Mouse (Mus musculus) cerebellum, postnatal 4 days (tissue): ENCODE data around the gene Fbln1.

ENCODE experiments used
- DNase-seq, 2 experiments: peaks; one replicate each; pipeline ENCODE4 v3.0.0; 2022; ENCODE audit warnings: low spot score in 2 of 2, mixed read lengths in 1 of 2

Gene Fbln1

DNA sequence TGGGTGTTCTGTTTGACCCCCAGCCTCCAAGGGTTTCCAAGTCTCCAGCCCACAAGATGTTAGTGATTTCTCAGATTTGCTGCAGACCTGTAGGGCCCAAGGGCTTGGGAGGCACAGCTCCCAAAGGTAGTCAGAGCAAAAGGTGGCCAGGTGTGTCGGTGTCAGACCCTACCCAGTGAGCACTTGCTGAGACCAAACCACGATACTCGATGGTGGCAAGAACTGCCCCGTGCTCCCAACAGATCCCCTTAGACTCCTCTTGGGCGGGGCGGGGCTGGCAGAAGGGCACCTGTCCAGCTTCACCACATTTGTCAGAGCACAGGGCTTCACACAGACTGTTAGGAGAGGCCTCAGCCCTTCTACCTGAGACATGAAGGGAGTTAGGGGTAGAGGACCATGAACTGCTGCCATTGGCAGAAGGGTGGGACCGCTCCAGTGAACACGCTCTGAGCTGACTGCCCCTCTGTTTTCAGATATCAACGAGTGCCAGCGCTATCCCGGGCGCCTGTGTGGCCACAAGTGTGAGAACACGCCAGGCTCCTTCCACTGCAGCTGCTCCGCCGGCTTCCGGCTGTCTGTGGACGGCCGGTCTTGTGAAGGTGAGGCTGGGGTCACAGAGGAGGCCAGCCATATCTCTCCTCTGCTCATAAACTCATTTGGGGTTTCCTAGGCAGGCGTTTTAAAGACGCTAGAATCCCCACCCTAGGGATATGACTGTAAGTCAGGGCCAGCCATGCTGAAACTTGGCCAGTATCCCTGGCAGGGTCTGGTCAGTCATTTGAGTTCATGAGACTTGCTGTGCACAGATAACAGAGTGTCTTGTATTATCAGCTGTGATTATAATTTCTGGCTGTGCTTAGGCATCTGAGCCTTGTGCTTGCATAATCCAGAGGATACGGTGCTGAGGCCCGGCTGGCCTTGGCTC is 33.3 kb downstream of the Fbln1 start:
- no peak for DNase-seq

DNA sequence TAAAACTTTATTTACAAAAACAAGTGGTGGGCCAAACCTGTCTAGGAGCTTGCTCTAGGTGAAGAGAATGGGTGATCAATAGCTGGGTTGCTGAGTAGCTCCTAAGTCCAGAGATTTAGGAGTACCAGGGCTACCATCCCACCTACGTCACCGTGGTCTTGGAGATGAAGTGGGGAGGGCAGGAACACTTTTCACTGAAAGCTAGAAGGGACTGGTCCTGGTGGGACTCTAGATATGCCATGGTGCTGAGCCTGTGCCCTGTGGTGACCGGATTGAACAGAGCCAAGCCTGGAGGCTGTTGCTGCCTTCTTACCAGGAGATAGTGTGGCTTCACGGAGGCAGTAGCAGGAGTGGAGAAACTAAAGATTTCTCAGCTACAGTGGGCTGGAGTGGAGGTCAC is 34.3 kb downstream of the Fbln1 start:
- DNase-seq = no peak

GRCm38 (mm10) chr15:85241856-85242255 is 36.1 kb downstream of the Fbln1 start:
- no peak for DNase-seq

GRCm38 (mm10) chr15:85244414-85245161 is 38.8 kb downstream of the Fbln1 start:
- DNase-seq = no peak

- peak in 1 of 2 experiments; percentile 22 for DNase-seq
Observed at GRCm38 (mm10) chr15:85245241-85246010, 39.7 kb downstream of the Fbln1 start.

DNA sequence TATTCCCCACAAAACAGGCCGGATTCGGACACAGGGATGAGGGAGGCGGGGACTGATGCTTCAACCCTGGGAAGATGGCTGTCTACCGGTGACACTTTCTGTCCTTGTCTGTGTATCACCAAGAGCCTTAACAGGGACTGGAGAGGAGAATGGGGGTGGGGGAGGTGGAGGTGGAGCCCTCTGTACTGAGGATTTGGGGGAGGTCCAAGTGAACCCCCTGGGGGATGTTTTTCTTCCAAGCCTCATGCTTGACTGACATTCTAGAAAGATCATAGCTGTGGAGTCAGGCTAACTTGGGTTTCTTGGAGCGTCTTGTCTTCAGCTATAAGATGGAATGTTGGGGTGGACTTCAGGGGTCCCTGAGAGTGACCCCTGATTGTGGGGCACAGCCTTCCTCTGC is 40.3 kb downstream of the Fbln1 start:
- DNase-seq = no peak

GRCm38 (mm10) chr15:85246936-85247335 is 41.2 kb downstream of the Fbln1 start:
- no peak for DNase-seq

GRCm38 (mm10) chr15:85248311-85248710 is 42.6 kb downstream of the Fbln1 start:
- no peak for DNase-seq

DNA sequence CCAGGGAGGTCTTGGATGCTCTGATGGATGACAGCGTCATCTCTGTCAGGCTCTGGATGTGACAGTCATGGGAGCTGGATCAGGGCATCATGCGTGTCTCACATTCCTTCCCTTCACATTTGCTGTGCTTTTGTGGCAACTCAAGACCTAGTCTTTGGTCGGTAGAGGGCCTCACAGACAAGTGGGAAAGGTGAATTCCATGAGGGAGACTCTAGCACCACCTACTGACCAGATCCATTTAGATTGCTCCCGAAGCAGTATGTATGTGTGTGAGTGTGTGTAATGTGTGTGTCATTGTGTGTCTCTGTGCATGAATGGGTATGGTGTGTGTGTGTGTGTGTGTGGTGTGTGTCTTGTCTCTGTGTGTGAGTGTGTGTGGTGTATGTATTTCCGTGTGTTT is 43.5 kb downstream of the Fbln1 start:
- DNase-seq = peak in 1 of 2 experiments; percentile 73

GRCm38 (mm10) chr15:85250436-85250835 is 44.7 kb downstream of the Fbln1 start:
- no peak for DNase-seq

DNA sequence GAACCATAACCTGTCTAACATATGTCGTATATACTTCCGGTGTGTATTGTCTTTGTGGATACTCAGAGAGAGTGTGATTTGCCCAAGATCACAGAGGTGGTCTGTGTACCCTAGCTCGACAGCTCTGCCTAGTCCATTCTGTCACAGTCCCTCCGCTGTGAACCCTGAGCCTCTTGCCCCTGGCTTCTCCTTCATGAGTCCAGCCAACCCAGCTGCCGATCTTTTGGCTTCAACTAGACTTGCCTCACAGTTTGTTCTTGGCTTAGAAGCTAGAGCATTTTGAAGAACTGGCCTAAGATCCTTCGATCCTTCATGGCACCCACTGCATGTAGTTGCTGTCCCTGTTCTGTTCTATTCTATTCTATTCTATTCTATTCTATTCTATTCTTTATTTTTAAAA is 46.7 kb downstream of the Fbln1 start:
- no peak for DNase-seq

DNA sequence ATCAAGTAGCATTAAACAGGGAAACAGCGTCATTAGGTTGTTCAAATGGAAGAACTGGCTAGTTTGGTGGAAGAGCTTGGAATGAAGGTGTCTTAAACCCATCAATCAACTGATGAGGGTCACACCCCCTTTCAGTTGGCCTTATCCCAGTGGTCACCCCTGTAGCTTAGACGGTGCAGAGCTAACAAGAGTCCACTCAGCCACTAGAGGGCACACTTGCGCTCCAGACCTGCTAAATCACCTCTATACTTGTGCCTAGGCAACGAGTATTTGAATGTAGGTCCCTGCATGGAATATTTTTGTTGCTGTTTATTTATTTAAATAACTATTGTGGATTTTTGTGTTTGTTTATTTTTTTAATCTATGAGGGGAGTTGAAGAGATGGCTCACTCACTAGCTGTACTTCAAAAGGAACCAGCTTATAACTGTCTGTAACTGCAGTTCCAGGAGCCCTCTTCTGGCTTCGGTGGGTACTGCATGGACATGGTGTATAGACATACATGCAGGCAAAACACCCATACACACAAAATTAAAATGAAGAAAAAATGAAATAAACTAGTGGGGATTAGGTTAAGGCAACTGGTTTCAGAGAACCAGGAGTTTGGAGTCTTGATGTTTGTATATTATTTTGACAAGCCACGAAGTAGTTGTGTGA is 52.2 kb downstream of the Fbln1 start:
- peak; percentile 58 to 70 for DNase-seq

GRCm38 (mm10) chr15:85262805-85263204 is 57.1 kb downstream of the Fbln1 start:
- DNase-seq = no peak

GRCm38 (mm10) chr15:85266729-85267434 is 61.1 kb downstream of the Fbln1 start:
- peak; percentile 84 to 94 for DNase-seq

DNA sequence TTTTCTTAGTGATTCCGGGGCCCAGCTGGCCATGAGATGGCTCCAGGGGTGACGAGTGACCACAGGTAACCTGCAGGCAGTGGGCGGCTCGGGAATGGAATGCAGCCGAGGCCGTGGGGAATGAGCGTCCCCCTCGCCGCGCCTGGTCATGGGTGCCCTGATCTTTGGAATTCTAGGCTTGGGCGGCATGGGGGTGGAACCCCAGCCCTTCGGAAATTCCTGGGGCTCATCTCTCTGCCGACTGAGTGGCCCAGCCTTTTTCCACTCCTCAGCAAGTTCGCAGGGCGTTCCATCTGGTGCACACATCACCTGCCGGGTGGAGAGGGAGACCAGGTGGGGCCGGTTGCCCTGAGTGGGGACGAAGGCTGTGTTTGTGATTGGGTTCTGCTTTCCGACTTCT is 62.1 kb downstream of the Fbln1 start:
- no peak for DNase-seq

DNA sequence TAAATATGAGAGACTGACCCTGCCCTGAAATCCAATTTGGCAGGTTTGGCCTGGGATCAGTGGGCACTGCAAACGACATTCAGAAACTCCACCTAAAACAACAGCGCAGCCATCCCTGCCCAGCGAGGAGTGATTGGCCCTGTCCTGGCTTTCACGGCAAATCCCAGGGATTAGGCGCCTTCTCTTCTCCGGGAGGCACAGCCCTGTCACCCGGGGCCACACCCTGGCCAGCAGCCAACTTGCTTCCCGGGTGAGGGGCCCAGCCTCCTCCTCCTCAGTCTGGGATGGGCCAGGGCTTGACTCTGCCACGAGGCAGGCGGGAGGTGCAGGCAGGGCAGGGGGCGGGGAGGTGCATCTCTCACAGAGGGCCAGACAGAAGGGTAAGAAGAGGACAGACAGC is 67.2 kb downstream of the Fbln1 start:
- DNase-seq = no peak

GRCm38 (mm10) chr15:85277221-85277620 is 71.5 kb downstream of the Fbln1 start:
- DNase-seq = no peak

- DNase-seq = no peak
Observed at GRCm38 (mm10) chr15:85278986-85279385, 73.2 kb downstream of the Fbln1 start.

GRCm38 (mm10) chr15:85282021-85282420 is 76.3 kb downstream of the Fbln1 start:
- DNase-seq = no peak

DNA sequence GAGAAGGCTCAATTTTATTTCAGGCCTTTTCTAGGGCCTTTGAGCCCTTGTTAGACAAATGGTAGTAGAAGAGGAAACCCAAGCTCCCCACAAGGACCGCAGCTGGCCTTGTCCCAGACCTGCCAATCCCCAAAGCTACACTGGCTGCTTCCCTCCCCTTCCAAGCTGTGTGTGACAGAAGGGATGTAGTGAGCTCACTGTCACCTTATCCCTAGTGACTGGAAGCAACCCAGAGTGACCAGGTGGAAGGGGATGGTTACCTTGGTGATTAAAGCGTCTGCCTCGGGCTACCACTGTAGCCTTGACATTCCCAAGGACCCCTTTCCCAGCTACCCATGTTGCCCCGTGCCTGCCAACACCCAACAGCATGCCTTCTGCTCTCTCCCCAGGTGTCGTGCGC is 78.9 kb downstream of the Fbln1 start:
- DNase-seq = no peak

GRCm38 (mm10) chr15:85294632-85295031 is 88.9 kb downstream of the Fbln1 start:
- no peak for DNase-seq
